Mouse (Mus musculus): ENCODE results near the gene Fam102a. TPM values are rescaled to one million over a fixed set of nuclear protein-coding genes. Genes with fewer than 3 reads are reported as not detected.

Gene Fam102a
- polyA plus RNA-seq, 1 experiment from 2014 or later, result 6.7 TPM

DNA sequence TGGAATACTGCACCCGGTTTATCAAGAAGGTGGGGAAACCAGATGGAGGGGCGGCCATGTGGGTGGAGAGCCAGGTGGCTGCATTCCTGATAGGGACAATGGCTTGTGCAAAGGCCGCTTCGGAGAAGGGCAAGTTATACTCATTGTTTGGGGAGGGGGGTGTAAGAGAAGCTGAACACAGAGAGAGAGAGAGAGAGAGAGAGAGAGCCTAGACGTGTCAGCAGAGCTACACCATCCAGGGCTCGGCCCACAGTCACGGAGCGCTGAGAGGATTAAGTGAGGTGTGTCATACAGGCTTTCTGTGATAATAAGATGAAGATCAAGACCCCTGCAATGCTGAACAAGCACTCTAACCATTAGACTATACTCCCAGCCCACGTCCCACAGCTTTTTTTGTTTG is 27.2 kb upstream of the Fam102a start:
- Histone ChIP-seq H3K9me3 (ENCODE audit: control insufficient read depth, low read length) (no peaks in the 10 kb centered on the region), H3K4me2 (ENCODE audit: low read depth, low read length) (no peak overlapping the region), H3K27ac (ENCODE audit: low read depth, low read length) (no peak overlapping the region), H3K4me1 (ENCODE audit: control insufficient read depth, insufficient read depth, low read length) (no peaks in the 10 kb centered on the region), H3K4me3 (ENCODE audit: low read depth, low read length) (no peak overlapping the region), H3K27me3 (ENCODE audit: control insufficient read depth, insufficient read depth, low read length) (no peaks in the 10 kb centered on the region), H3K9ac (replicated peaks; ENCODE audit: low read depth, low read length) (no peak overlapping the region), H3K36me3 (ENCODE audit: control insufficient read depth, insufficient read depth, low read length) (no peaks in the 10 kb centered on the region)
- no peak for ATAC-seq (ENCODE audit: low read depth)
- 79% methylated on average over 9 of the region's 9 CpGs for WGBS

DNA sequence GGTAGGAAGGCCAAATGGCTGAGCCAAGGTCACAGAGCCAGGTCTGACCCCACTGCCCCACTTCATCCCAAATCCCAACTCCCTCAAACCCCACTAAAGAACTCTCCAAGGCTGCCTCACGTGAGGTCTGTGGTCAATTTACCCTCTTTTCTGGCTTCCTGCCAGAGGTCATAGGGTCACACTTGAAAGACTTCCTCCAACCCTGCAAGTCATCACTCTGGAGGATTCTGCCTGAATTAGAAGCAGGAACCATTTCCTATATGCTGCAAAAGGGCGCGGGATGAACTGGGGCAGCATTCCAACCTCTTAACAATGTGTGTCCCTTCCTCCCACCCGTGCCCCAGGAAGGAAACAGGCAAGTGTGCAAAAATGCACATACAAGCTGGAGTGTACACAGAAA is 25.8 kb upstream of the Fam102a start:
- Histone ChIP-seq H3K4me3 (ENCODE audit: low read depth, low read length) (no peak overlapping the region), H3K9me3 (ENCODE audit: control insufficient read depth, low read length) (no peaks in the 10 kb centered on the region), H3K4me1 (ENCODE audit: control insufficient read depth, insufficient read depth, low read length) (no peaks in the 10 kb centered on the region), H3K27ac (ENCODE audit: low read depth, low read length) (no peak overlapping the region), H3K36me3 (ENCODE audit: control insufficient read depth, insufficient read depth, low read length) (no peaks in the 10 kb centered on the region), H3K4me2 (ENCODE audit: low read depth, low read length) (no peak overlapping the region), H3K9ac (replicated peaks; ENCODE audit: low read depth, low read length) (no peak overlapping the region), H3K27me3 (ENCODE audit: control insufficient read depth, insufficient read depth, low read length) (no peaks in the 10 kb centered on the region)
- 39% methylated on average over 4 of the region's 4 CpGs for WGBS
- ATAC-seq (ENCODE audit: low read depth), result no peak

DNA sequence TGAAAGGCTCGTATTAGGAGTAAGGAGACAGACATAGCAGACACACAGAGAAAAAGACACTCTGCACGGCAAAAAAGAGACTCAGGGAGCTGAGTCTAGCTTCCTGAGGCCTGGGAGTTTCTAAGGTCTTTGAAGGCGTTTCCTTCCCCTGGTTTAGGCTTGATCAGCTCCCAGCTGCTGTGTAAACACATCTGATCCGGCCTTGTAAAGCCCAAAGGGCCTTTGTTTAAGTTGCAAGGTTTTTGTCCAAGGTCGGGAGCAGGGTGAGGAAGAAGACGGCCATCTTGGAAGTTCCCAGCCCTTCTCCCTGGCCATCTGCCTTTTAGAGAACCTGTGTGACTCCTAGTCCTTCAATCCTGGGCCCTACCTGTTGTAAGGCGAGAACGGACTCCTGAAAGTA is 25.2 kb upstream of the Fam102a start:
- H3K9ac ChIP-seq (replicated peaks; ENCODE audit: low read depth, low read length), result no peak overlapping the region
- H3K4me1 ChIP-seq (ENCODE audit: control insufficient read depth, insufficient read depth, low read length), result no peaks in the 10 kb centered on the region
- H3K9me3 ChIP-seq (ENCODE audit: control insufficient read depth, low read length), result no peaks in the 10 kb centered on the region
- no peaks in the 10 kb centered on the region for H3K36me3 ChIP-seq (ENCODE audit: control insufficient read depth, insufficient read depth, low read length)
- H3K27me3 ChIP-seq (ENCODE audit: control insufficient read depth, insufficient read depth, low read length), result no peaks in the 10 kb centered on the region
- no peak overlapping the region for H3K4me2 ChIP-seq (ENCODE audit: low read depth, low read length)
- H3K4me3 ChIP-seq (ENCODE audit: low read depth, low read length), result no peak overlapping the region
- no peak for ATAC-seq (ENCODE audit: low read depth)
- 52% methylated on average over 8 of the region's 8 CpGs for WGBS
- H3K27ac ChIP-seq (ENCODE audit: low read depth, low read length), result no peak overlapping the region

DNA sequence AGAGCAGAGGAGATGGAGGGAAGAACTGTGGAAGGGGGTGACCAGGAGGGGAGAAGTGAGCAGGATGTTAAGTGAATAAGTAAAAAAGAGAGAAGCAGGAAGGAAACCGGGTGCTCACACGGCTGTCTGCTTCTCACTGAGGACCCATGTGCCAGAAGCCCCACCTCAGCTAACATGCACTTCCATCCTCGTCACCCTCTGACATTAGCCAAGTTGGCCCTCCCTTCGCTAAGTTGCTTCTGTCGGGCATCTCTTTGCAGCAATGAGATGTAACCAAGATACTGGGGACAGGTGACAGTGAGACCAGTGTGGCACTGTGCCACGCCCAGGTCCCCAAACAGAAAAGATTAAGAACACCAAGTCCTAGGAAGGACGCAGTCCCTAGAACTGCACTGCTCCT is 22.5 kb upstream of the Fam102a start:
- no peak overlapping the region for H3K9ac ChIP-seq (replicated peaks; ENCODE audit: low read depth, low read length)
- H3K4me3 ChIP-seq (ENCODE audit: low read depth, low read length), result no peak overlapping the region
- no peak overlapping the region for H3K4me2 ChIP-seq (ENCODE audit: low read depth, low read length)
- no peaks in the 10 kb centered on the region for H3K4me1 ChIP-seq (ENCODE audit: control insufficient read depth, insufficient read depth, low read length)
- no peaks in the 10 kb centered on the region for H3K27me3 ChIP-seq (ENCODE audit: control insufficient read depth, insufficient read depth, low read length)
- H3K27ac ChIP-seq (ENCODE audit: low read depth, low read length), result no peak overlapping the region
- no peaks in the 10 kb centered on the region for H3K36me3 ChIP-seq (ENCODE audit: control insufficient read depth, insufficient read depth, low read length)
- ATAC-seq (ENCODE audit: low read depth), result no peak
- no peaks in the 10 kb centered on the region for H3K9me3 ChIP-seq (ENCODE audit: control insufficient read depth, low read length)
- 89% methylated on average over 7 of the region's 7 CpGs for WGBS

DNA sequence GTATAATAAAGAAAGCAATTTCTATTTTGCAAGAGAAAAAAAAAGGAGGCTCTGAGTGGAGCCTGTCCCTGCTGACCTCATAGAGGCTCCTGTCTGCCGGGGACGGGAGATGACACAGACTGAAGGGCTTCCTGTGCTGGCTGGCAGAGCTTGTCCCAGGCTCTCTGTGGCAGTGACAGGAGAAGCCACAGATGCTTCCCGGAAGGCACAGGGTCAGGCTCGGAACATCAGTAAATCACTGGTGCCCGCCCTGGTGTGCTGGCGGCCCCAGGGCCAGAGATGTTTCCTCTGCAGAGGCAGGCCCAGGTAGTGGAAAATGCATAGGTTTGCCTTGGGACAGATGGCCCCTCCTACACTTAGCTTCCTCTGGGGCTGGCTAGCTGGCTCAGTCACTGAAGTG is 20.8 kb upstream of the Fam102a start:
- ATAC-seq (ENCODE audit: low read depth), result no peak
- no peaks in the 10 kb centered on the region for H3K36me3 ChIP-seq (ENCODE audit: control insufficient read depth, insufficient read depth, low read length)
- no peaks in the 10 kb centered on the region for H3K27me3 ChIP-seq (ENCODE audit: control insufficient read depth, insufficient read depth, low read length)
- H3K4me3 ChIP-seq (ENCODE audit: low read depth, low read length), result no peak overlapping the region
- H3K4me2 ChIP-seq (ENCODE audit: low read depth, low read length), result no peak overlapping the region
- no peaks in the 10 kb centered on the region for H3K4me1 ChIP-seq (ENCODE audit: control insufficient read depth, insufficient read depth, low read length)
- no peak overlapping the region for H3K27ac ChIP-seq (ENCODE audit: low read depth, low read length)
- no peaks in the 10 kb centered on the region for H3K9me3 ChIP-seq (ENCODE audit: control insufficient read depth, low read length)
- H3K9ac ChIP-seq (replicated peaks; ENCODE audit: low read depth, low read length), result no peak overlapping the region
- WGBS, result 37% methylated on average over 6 of the region's 6 CpGs

DNA sequence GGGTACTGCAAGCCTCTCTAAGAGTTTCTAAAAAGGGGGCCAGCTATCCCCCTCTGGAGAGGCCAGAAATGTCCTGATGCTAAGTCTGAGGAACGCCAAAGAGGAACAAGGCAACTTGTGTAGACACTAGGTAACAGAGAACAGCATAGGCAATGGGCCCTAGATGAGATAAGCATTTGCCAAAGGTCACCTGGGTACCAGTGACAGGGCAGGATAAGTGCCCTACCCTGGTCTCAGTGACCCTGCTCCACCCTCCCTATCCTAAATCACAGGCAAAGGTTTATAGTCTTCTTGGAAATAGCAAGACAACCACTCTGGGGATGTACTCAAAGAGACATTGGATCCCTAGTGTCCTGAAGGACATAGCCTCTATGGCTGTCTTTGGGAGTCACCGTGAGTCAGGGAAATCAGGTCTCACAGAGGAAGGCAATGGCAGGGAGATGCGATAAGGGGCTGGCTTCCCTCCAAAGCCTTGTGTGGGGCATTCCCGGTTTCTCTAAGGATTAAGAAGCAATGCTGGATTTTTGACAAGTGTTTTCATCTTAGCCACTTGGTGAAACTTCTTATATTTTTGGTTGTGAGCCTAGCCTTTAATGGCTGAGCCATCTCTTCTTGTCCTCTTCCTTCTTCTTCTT is 17.8 kb upstream of the Fam102a start:
- Histone ChIP-seq H3K27me3 (ENCODE audit: control insufficient read depth, insufficient read depth, low read length) (no peaks in the 10 kb centered on the region), H3K9me3 (ENCODE audit: control insufficient read depth, low read length) (no peaks in the 10 kb centered on the region), H3K9ac (replicated peaks; ENCODE audit: low read depth, low read length) (no peak overlapping the region), H3K36me3 (ENCODE audit: control insufficient read depth, insufficient read depth, low read length) (no peaks in the 10 kb centered on the region), H3K27ac (ENCODE audit: low read depth, low read length) (no peak overlapping the region), H3K4me1 (ENCODE audit: control insufficient read depth, insufficient read depth, low read length) (no peaks in the 10 kb centered on the region), H3K4me2 (ENCODE audit: low read depth, low read length) (no peak overlapping the region), H3K4me3 (ENCODE audit: low read depth, low read length) (no peak overlapping the region)
- WGBS, result 91% methylated on average over 4 of the region's 4 CpGs
- ATAC-seq (ENCODE audit: low read depth), result no peak

DNA sequence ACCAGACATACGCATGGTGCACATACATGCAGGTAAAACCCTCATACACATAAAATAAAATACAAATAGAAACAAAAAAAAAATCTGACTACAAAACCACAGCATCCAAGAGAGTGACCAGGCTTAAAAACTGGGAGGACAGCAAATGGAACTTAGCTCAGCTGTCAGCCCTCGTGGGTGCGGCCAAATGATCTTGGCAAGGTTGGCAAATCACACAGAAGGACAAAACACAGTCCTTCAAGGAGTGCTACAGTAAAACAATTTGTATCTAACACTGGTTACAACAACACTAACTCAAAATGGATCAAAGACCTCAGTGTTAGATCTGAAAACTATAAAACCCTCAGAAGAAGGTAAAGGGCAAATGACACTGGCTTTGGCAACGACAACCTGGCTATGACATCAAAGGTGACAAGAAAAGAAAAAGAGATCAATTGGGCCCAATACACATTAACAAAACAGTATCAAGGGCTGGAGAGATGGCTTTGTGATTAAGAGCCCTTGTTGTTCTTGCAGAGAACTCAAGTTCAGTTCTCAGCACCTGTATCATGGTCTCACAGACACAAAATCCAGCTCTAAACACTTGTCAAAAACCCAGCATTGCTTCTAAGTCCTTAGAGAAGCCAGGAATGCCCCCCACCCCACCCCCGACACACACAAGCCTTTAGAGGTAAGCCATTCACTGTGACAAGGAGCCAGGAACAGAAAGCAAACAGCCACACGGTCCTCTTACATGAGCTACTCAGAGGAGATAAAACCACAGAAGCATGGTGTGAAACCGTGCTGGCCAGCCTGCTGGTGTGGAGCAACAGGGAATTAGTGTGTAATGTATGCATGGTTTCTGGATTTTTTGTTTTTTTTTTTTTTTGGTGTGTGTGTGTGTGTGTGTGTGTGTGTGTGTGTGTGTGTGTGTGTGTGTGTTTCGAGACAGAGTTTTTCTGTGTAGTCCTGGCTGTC is 14.8 kb upstream of the Fam102a start:
- no peaks in the 10 kb centered on the region for H3K36me3 ChIP-seq (ENCODE audit: control insufficient read depth, insufficient read depth, low read length)
- no peaks in the 10 kb centered on the region for H3K4me1 ChIP-seq (ENCODE audit: control insufficient read depth, insufficient read depth, low read length)
- 81% methylated on average over 8 of the region's 8 CpGs for WGBS
- H3K9ac ChIP-seq (replicated peaks; ENCODE audit: low read depth, low read length), result no peak overlapping the region
- H3K27ac ChIP-seq (ENCODE audit: low read depth, low read length), result no peak overlapping the region
- H3K4me3 ChIP-seq (ENCODE audit: low read depth, low read length), result no peak overlapping the region
- no peak for ATAC-seq (ENCODE audit: low read depth)
- no peaks in the 10 kb centered on the region for H3K27me3 ChIP-seq (ENCODE audit: control insufficient read depth, insufficient read depth, low read length)
- no peaks in the 10 kb centered on the region for H3K9me3 ChIP-seq (ENCODE audit: control insufficient read depth, low read length)
- H3K4me2 ChIP-seq (ENCODE audit: low read depth, low read length), result no peak overlapping the region

DNA sequence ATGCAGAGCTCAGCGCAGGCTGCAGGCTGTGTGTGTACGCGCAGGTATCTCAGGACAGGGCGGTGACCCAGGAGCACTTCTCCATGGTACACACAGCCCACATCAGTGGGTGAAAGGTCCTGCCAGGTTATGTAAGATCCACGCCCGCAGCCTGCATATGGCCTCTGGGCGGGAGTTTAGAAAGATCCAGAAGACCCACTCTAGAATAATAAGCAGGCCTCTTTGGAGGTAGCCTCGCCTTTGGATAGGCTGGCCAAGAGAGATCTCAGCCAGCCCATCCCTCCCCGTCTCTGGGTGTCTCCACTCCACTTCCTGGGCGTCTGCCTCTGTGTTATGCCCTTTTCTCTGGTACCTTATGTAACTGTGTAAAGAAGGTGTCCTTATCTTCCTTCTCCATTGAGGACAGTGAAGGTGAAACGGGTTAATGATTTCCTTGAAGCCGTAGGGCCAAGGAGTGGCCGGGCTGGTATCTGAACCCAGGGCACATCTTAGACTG is 10.5 kb upstream of the Fam102a start:
- no peak overlapping the region for H3K4me2 ChIP-seq (ENCODE audit: low read depth, low read length)
- no peak overlapping the region for H3K4me3 ChIP-seq (ENCODE audit: low read depth, low read length)
- H3K9ac ChIP-seq (replicated peaks; ENCODE audit: low read depth, low read length), result no peak overlapping the region
- no peaks in the 10 kb centered on the region for H3K4me1 ChIP-seq (ENCODE audit: control insufficient read depth, insufficient read depth, low read length)
- WGBS, result 92% methylated on average over 13 of the region's 13 CpGs
- H3K27ac ChIP-seq (ENCODE audit: low read depth, low read length), result no peak overlapping the region
- no peaks in the 10 kb centered on the region for H3K27me3 ChIP-seq (ENCODE audit: control insufficient read depth, insufficient read depth, low read length)
- H3K9me3 ChIP-seq (ENCODE audit: control insufficient read depth, low read length), result no peaks in the 10 kb centered on the region
- H3K36me3 ChIP-seq (ENCODE audit: control insufficient read depth, insufficient read depth, low read length), result no peaks in the 10 kb centered on the region
- ATAC-seq (ENCODE audit: low read depth), result no peak

DNA sequence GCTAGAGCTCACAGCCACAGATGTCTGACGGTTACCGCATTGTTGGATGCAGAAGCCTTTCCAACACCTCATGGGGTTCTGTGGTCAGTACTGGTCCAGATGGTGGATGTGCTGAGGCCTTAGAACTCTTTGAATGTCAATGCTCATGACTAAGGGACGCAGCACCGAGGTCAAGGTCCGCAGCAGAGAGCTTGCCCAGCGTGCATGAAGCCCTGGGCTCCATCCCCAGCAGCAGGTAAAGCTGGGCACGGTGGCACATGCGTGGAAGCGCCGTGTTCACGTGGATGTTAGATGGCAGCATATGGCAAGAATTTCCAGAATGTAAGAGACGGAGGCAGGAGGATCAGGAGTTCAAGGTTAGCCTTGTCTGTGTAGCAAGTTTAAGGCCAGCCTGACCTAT is 9.3 kb upstream of the Fam102a start:
- no peak overlapping the region for H3K4me3 ChIP-seq (ENCODE audit: low read depth, low read length)
- H3K4me1 ChIP-seq (ENCODE audit: control insufficient read depth, insufficient read depth, low read length), result no peaks in the 10 kb centered on the region
- no peak overlapping the region for H3K27ac ChIP-seq (ENCODE audit: low read depth, low read length)
- no peak overlapping the region for H3K9ac ChIP-seq (replicated peaks; ENCODE audit: low read depth, low read length)
- no peaks in the 10 kb centered on the region for H3K36me3 ChIP-seq (ENCODE audit: control insufficient read depth, insufficient read depth, low read length)
- H3K27me3 ChIP-seq (ENCODE audit: control insufficient read depth, insufficient read depth, low read length), result no peaks in the 10 kb centered on the region
- no peak overlapping the region for H3K4me2 ChIP-seq (ENCODE audit: low read depth, low read length)
- no peak for ATAC-seq (ENCODE audit: low read depth)
- 86% methylated on average over 12 of the region's 12 CpGs for WGBS
- no peaks in the 10 kb centered on the region for H3K9me3 ChIP-seq (ENCODE audit: control insufficient read depth, low read length)
